Mouse (Mus musculus): ENCODE results near the gene Nkapd1. TPM values are rescaled to one million over a fixed set of nuclear protein-coding genes. Genes with fewer than 3 reads are reported as not detected.
"Not testable (repeated sequence)": the region's sequence is repeated elsewhere in the genome, so short reads cannot be mapped to it uniquely, and the experiment has no call there.

Nkapd1 gene
- total RNA-seq (2015) (19.6 and 26.2 TPM in 2 replicates), total RNA-seq (2017) (22.4 and 25.3 TPM in 2 replicates)

- ATAC-seq (ENCODE audit: poor library complexity, severe bottlenecking) = peak; percentile 92
These were observed at the start of gene Nkapd1, which contains the start of gene Pih1d2 for GRCm38 (mm10) chr9:50616766-50617603. TSS of gene Nkapd1 (minus strand) at chr9:50617464. TSS of gene Pih1d2 (plus strand) at chr9:50617321.

DNA sequence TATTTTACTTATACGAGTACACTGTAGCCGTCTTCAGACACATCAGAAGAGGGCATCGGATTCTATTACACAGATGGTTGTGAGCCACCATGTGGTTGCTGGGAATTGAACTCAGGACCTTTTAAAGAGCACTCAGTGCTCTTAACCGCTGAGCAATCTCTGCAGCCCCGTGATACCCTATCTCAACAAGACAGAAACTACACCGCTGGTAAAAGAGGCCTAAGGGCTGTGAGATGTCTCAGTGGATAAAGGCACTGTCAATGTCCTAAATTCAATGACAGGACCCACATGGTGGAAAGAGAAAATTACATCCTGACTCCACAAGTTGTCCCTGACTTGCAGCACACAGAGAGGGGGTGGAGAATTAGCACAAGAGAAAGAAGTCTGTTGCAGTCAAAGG, 49.2 kb upstream of the Nkapd1 start:
- no peak for ATAC-seq (ENCODE audit: poor library complexity, severe bottlenecking)

DNA sequence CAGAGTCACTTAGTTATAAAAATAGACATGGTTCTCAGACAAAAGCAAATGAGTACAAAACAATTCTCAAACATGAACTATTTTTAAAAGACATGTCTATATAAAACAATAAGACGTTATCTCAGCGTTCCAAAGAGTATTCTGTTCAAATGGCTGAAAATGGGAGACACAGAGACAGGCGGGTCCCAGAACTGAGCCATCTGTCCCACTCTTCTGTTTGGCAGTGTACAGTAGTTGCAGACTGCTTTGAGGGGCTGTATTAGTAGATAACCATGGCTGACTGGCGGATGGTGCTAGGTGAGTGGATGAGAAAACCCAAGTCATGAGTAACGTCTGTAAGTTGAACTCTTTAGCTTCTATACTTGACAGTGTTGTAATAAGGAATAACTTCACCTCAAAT, 47.6 kb upstream of the Nkapd1 start:
- ATAC-seq (ENCODE audit: poor library complexity, severe bottlenecking) = no peak

DNA sequence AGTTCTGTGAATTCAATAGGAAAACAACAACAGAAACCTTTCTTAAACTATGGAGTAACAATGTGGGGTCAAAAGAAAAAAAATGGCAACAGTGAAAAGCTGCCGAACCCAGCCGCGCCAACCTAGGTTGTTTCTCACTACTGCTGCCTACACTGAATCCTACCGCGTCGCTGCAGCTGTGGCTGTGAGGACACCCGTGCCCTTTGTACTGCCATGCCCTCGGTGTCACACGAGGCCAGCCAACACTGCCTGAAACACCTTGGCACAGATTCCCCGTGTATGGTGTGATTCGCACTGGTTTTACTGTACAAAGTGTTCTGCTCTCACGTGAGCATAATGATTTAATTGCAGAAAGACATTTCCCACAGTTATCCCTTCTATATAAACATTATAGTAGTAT, 43.2 kb upstream of the Nkapd1 start:
- ATAC-seq (ENCODE audit: poor library complexity, severe bottlenecking) = peak; percentile 22; the same call in 1 of the 2 replicates

- ATAC-seq (ENCODE audit: poor library complexity, severe bottlenecking) = peak; percentile 94
These were observed 42.3 kb upstream of the Nkapd1 start, which contains the start of gene Dlat for GRCm38 (mm10) chr9:50659392-50660217. TSS of gene Dlat (minus strand) at chr9:50659780.

- ATAC-seq (ENCODE audit: poor library complexity, severe bottlenecking) = no peak
These were observed 41.7 kb upstream of the Nkapd1 start for GRCm38 (mm10) chr9:50658941-50659388.

DNA sequence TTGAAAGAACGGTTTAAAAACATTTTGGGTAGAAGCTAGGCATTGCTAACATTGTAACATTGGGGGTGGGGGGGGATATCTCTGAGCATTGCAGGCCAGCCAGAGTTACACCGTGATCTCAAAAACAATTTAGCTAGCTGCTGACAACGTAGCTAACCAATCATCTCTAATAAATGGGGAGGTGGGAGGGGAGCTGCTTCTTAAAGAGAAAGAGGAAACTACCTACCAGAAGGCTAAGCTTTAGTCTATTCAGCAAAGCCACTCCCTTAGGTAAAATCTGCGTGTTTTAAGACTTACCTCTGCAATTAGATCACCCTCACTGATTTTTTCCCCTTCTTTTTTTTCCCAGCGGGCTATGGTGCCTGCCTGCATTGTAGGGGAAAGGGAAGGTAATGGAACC, 41.1 kb upstream of the Nkapd1 start:
- ATAC-seq (ENCODE audit: poor library complexity, severe bottlenecking) = no peak

GRCm38 (mm10) chr9:50650503-50650902, 33.2 kb upstream of the Nkapd1 start:
- no peak for ATAC-seq (ENCODE audit: poor library complexity, severe bottlenecking)

DNA sequence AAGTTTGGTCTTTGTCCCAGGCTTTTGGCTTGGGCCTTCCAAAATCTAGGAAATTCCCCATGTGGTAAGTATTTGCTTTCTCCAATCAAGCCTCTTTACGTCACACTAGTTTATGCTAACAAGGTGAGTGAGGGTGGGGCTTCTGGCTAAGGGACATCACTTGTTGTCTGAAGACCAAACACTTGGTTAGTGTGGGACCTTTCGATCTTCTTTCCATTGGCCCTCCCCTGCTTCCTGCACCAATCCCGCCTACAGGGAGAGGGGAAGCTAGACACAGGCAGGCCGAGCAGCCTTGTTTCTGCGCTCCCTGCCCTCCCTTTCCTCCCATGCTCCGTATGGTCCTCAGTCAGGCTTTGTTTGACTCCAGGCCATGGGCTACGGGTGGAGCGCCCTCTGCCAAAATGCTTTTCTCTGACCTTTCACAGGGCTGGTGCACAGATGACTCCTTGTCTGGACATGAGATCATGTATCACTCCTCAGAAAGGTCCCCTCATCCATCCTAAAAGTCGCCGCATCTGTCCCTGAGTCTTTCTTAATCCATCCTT, 29.6 kb upstream of the Nkapd1 start:
- no peak for ATAC-seq (ENCODE audit: poor library complexity, severe bottlenecking)

DNA sequence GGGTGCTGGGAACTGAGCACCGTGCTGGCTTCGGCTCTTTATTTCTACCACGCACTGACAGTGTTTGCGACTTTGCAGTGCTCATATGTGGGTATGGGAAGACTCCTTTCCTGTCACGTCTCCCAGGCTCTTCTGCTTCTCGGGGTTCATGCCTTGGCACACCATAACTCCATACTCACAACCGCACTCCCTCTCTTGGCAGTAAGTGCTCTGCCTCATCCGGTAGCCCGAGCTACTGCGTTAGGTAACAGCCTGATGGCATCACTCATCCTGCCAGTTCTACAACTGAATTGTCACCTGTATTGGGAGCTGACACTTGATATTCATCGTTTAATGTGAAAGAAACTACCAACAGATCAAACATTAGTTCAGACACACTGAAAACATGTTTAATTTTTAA, 17.0 kb upstream of the Nkapd1 start:
- ATAC-seq (ENCODE audit: poor library complexity, severe bottlenecking) = no peak

DNA sequence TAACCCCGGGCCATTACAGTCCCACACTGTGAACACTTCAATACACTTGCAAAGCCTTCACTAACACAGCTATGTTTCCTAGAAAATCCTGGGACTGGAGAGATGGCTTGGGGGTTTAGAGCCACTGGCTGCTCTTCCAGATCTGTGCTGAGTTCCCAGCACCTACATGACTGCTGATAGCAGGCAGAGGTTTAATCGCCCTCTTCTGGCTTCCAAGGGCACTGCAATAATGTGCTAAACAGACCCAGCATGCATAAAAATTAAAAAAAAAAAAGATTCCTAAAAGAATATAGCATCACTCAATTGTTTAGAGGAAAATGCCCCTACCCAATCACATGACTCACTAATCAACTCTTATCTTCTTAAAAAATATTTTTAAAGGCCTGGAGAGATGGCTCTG, 15.8 kb upstream of the Nkapd1 start:
- peak; percentile 57; the same call in 1 of the 2 replicates for ATAC-seq (ENCODE audit: poor library complexity, severe bottlenecking)

DNA sequence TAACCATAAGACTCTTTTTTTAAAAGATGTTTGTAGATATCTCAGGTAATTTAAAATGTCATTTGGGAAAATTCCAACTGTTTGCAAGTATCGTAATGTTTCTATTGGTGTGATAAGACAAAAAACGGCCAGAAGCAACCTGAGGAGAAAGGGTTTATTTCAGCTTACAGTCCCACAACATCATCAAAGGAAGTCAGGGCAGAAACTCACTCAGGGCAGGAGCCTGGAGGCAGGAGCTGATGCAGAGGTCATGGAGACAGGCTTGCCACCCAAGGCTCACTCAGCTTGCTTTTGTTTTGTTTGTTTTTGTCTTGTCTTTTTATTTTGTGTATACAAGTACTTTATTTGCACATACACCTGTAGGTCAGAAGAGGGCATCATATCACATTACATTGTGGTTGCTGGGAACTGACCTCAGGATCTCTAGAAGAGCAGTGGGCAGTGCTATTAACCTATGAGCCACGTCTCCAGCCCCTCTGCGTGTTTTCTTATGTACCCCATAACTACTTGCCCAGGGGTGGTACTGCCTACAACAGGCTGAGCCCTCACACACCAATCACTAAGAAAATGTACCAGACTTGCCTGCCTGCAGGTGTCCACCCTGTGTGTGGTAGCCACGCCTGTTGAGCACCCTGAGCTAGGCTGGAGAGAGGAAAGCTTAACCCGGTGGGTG, 14.9 kb upstream of the Nkapd1 start:
- ATAC-seq (ENCODE audit: poor library complexity, severe bottlenecking) = no peak

DNA sequence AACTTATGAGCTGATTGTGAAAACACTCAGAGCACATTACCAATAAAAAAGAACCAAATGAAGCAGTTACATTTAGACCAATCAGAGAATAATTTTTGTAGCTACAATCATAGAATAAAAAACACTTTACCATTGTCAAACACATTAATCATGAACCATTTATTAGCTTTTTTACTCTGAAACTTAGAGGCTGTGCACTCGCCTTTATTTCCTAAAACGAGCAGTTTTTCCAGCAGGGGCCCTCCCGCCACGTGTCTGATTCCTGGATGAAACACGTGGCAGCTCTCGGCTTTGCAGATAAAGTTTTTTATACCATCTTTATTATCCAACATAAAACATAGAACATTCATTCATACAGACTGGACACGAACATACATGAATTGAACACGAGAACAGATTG, 13.6 kb upstream of the Nkapd1 start:
- ATAC-seq (ENCODE audit: poor library complexity, severe bottlenecking) = not testable (repeated sequence)

DNA sequence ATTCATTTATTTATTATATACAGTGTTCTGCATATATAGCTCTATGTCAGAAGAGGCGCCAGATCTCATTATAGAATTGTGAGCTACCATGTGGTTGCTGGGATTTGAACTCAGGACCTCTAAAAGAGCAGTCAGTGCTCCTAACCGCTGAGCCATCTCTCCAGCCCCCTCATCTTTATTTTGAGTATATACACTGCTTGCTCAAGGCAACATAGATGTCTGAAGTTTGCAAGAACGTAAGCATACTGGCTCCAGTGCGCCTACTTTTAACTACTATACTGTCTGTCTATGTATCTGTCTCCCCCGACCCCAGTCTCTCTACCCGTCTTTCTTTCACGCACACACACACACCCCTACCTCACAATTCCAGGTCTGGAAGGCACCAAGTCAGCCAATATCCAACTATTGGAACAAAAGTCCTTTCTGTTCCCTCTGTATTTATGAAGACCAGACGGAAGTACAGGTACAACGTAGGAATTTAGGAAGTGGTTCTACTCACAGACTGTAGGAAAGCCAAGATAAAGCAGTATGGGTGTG, 598 bp upstream of the Nkapd1 start:
- ATAC-seq (ENCODE audit: poor library complexity, severe bottlenecking) = no peak

GRCm38 (mm10) chr9:50616161-50616560, 1.1 kb downstream of the Nkapd1 start:
- no peak for ATAC-seq (ENCODE audit: poor library complexity, severe bottlenecking)

DNA sequence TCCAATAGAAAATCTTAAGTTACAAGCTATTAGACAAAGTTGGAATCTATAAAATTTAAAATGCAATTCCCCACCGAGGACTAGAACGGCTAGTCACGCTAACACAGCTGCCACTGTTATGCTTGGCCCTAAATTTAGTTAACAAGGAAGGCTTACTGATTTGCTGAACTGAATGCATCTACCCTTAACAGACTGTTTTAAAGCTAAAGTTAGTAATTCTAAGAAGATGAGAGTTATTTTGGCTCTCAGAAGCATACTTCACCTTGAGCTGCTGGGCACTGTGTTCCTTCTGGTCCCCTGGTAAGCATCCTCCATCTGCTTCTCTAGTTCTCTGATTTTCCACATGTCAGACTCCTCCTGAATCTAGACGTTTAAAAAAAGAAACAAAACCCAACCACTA, 5.1 kb downstream of the Nkapd1 start:
- ATAC-seq (ENCODE audit: poor library complexity, severe bottlenecking) = no peak

- ATAC-seq (ENCODE audit: poor library complexity, severe bottlenecking) = peak; percentile 13
These were observed 12.9 kb downstream of the Nkapd1 start for GRCm38 (mm10) chr9:50604338-50604737.

- no peak for ATAC-seq (ENCODE audit: poor library complexity, severe bottlenecking)
These were observed 13.3 kb downstream of the Nkapd1 start for GRCm38 (mm10) chr9:50603998-50604324.

- peak; percentile 93 for ATAC-seq (ENCODE audit: poor library complexity, severe bottlenecking)
These were observed 13.9 kb downstream of the Nkapd1 start, which contains the start of the genes Sdhd and Timm8b for GRCm38 (mm10) chr9:50603189-50603997. TSS of gene Sdhd (minus strand) at chr9:50603812. TSS of gene Timm8b (plus strand) at chr9:50603910.
